ENCODE assay signal across 13 mouse cellular contexts in the genomic region with DNA sequence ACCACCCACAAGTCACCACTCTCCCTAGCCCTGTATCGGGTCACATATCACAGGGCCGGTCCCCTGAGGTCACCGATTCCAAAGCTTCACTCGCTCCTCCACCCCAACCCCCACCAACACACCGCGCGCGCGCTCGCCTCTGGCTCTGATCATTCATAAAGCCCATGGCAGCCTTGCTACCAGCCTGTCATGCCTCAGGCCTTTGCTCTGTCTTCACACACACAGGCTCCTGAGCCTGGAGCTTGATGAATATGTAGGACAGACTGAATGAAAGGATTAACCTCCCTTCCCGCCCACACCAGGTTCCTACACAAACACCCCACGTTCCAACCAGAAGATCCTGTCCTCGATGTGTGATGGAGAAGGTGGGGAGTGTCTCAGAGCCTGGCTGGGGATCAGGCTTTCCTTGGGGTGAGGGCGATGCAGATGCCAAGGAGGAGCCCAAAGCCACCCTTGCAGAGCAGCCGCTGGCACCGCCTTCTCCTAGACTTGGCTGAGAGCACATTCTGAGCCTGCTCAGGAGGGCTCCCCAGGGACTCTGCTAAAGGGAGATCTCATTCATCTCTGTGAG. TPM values are rescaled to one million over a fixed set of nuclear protein-coding genes. Genes with fewer than 3 reads are reported as not detected.
DNase-seq lines count a peak whose midpoint lies in the region; ATAC-seq and TF ChIP-seq lines count a peak whose summit lies in the region.
"Had no signal": no experiment of that assay in that cellular context is flagged by ENCODE, and none has a peak within 500 bp of the region (broad histone marks: within the 10 kb centered on the region; RNA-seq: fewer than 3 reads in every experiment).

No protein-coding gene starts in this region.

- no peak overlapping the region; the same call in 1 of the 2 replicates for H3K9ac ChIP-seq in forebrain, postnatal 0 days
- H3K9ac ChIP-seq in stomach, embryonic 16.5 days (ENCODE audit: low read length) = no peak overlapping the region
- H3K9ac ChIP-seq: heart, embryonic 13.5 days; kidney, embryonic 15.5 days; limb, embryonic 12.5 days had no signal

- no peaks in the 10 kb centered on the region for H3K36me3 ChIP-seq in forebrain, postnatal 0 days (ENCODE audit: insufficient read depth)
- H3K36me3 ChIP-seq in stomach, embryonic 16.5 days (ENCODE audit: control insufficient read depth, insufficient read depth, low read length) = no peaks in the 10 kb centered on the region
- H3K36me3 ChIP-seq: heart, embryonic 13.5 days; limb, embryonic 12.5 days had no signal

- H3K27ac ChIP-seq in forebrain, postnatal 0 days (ENCODE audit: low read depth, low read length) = no peak overlapping the region
- peak overlapping the region; percentile 74; the same call in 1 of the 2 replicates for H3K27ac ChIP-seq in stomach, embryonic 16.5 days (ENCODE audit: low read length)
- H3K27ac ChIP-seq: heart, embryonic 13.5 days; kidney, embryonic 15.5 days; limb, embryonic 12.5 days had no signal

- DNase-seq in layer of hippocampus, adult 11-12 months (ENCODE audit: low spot score) = peak; percentile 13
- no peak for DNase-seq in layer of hippocampus, postnatal 10 days (ENCODE audit: low spot score in 2 of 2)
- DNase-seq in forebrain, postnatal 0 days = peak; percentile 60
- DNase-seq in left cerebral cortex, postnatal 36 days (ENCODE audit: low spot score in 2 of 2) = peak; percentile 46 to 73
- no peak for DNase-seq in yolk sac, embryonic 10.5 days (ENCODE audit: low spot score)
- DNase-seq in cerebellum, adult 9-11 months = no peak
- no peak for DNase-seq in heart, postnatal 36 days
- DNase-seq: lung, postnatal 36 days had no signal

- H3K9me3 ChIP-seq in forebrain, postnatal 0 days (ENCODE audit: low read length) = no peaks in the 10 kb centered on the region
- no peaks in the 10 kb centered on the region for H3K9me3 ChIP-seq in stomach, embryonic 16.5 days (replicated peaks; ENCODE audit: control insufficient read depth, low read length)
- H3K9me3 ChIP-seq: heart, embryonic 13.5 days; kidney, embryonic 15.5 days; limb, embryonic 12.5 days had no signal

- H3K4me3 ChIP-seq in forebrain, postnatal 0 days (ENCODE audit: low read depth, low read length) = no peak overlapping the region
- H3K4me3 ChIP-seq in stomach, embryonic 16.5 days (replicated peaks; ENCODE audit: low read length) = no peak overlapping the region
- H3K4me3 ChIP-seq: heart, embryonic 13.5 days; kidney, embryonic 15.5 days; limb, embryonic 12.5 days had no signal

- peak; percentile 73 for ATAC-seq in forebrain, postnatal 0 days
- ATAC-seq in stomach, embryonic 16.5 days (ENCODE audit: insufficient read depth, low FRiP score) = peak; percentile 31; the same call in 1 of the 2 replicates

- TF ChIP-seq CTCF in forebrain, postnatal 0 days (IDR thresholded peaks at IDR 0.05; ENCODE audit: low read depth) = no peak

- 0 out of 2 replicates have a peak, but pooled peaks cover 4% of the 10 kb centered on the region for H3K4me1 ChIP-seq in forebrain, postnatal 0 days (ENCODE audit: insufficient read depth)
- peaks cover 17% of the 10 kb centered on the region for H3K4me1 ChIP-seq in stomach, embryonic 16.5 days (ENCODE audit: control insufficient read depth, insufficient read depth, low read length)
- H3K4me1 ChIP-seq: heart, embryonic 13.5 days had no signal

- no peaks in the 10 kb centered on the region for H3K27me3 ChIP-seq in forebrain, postnatal 0 days (ENCODE audit: insufficient read depth, low read length)
- no peaks in the 10 kb centered on the region for H3K27me3 ChIP-seq in stomach, embryonic 16.5 days (ENCODE audit: control insufficient read depth, insufficient read depth, low read length)
- H3K27me3 ChIP-seq: kidney, embryonic 15.5 days; limb, embryonic 12.5 days had no signal

- H3K4me2 ChIP-seq in forebrain, postnatal 0 days (ENCODE audit: low read depth) = no peak overlapping the region
- H3K4me2 ChIP-seq in stomach, embryonic 16.5 days (ENCODE audit: low read depth, low read length) = no peak overlapping the region
- H3K4me2 ChIP-seq: heart, embryonic 13.5 days; kidney, embryonic 15.5 days; limb, embryonic 12.5 days had no signal

- intact Hi-C loops in left cerebral cortex, postnatal 36 days (cut with DNase I) = loop anchor here (10.0 kb wide), 1 partner anchor 306 kb away; no protein-coding TSS in a partner anchor
- intact Hi-C loops in heart, postnatal 36 days (cut with DNase I) = no loop called here

- 19% methylated on average over 16 of the region's 16 CpGs for WGBS in forebrain, postnatal 0 days
- WGBS in stomach, embryonic 16.5 days = 51% methylated on average over 16 of the region's 16 CpGs

RNA-seq across cellular contexts. Expression of a gene that starts 16.8 kb away (rescaled TPM):
- total RNA-seq in layer of hippocampus, postnatal 10 days (2021) = 10 to 100 TPM; 79.5 to 85.9 TPM
- total RNA-seq in forebrain, postnatal 0 days (2014; rRNA removed) = 18.5 and 27.4 TPM in 2 replicates
- 15.0 and 21.2 TPM in 2 replicates for polyA plus RNA-seq in forebrain, postnatal 0 days (2015; fragmentation: Nextera tagmentation; extraction: Ambion mirVana)
- 10 to 100 TPM; 44.6 to 57.4 TPM for total RNA-seq in left cerebral cortex, postnatal 36 days (2021)
- 13.7 and 13.8 TPM in 2 replicates for polyA plus RNA-seq in stomach, embryonic 16.5 days (2015; fragmentation: Nextera tagmentation; extraction: Ambion mirVana)
- 1 to 10 TPM; 4.3 to 5.9 TPM for total RNA-seq in heart, postnatal 36 days (2021)
- total RNA-seq: neutrophil, adult 5-6 weeks had no signal

RNA-seq across cellular contexts. Expression of a gene that starts 22.0 kb away (rescaled TPM):
- total RNA-seq in layer of hippocampus, postnatal 10 days (2021) = 10 to 100 TPM; 33.8 to 38.2 TPM
- 20.3 and 22.2 TPM in 2 replicates for total RNA-seq in forebrain, postnatal 0 days (2014; rRNA removed)
- polyA plus RNA-seq in forebrain, postnatal 0 days (2015; fragmentation: Nextera tagmentation; extraction: Ambion mirVana) = 31.8 and 32.1 TPM in 2 replicates
- 10 to 100 TPM; 27.1 to 32.4 TPM for total RNA-seq in left cerebral cortex, postnatal 36 days (2021)
- polyA plus RNA-seq in stomach, embryonic 16.5 days (2015; fragmentation: Nextera tagmentation; extraction: Ambion mirVana) = 56.1 and 57.0 TPM in 2 replicates
- total RNA-seq in heart, postnatal 36 days (2021) = 10 to 100 TPM; 28.2 TPM

RNA-seq across cellular contexts. Expression of a gene that starts 52.2 kb away (rescaled TPM):
- total RNA-seq in layer of hippocampus, postnatal 10 days (2021) = 10 to 100 TPM; 74.4 to 77.1 TPM
- 28.2 and 49.4 TPM in 2 replicates for total RNA-seq in forebrain, postnatal 0 days (2014; rRNA removed)
- 81.3 and 99.7 TPM in 2 replicates for polyA plus RNA-seq in forebrain, postnatal 0 days (2015; fragmentation: Nextera tagmentation; extraction: Ambion mirVana)
- 10 to 100 TPM; 70.3 to 76.8 TPM for total RNA-seq in left cerebral cortex, postnatal 36 days (2021)
- 74.4 and 81.2 TPM in 2 replicates for polyA plus RNA-seq in stomach, embryonic 16.5 days (2015; fragmentation: Nextera tagmentation; extraction: Ambion mirVana)
- 10 to 100 TPM; 33.5 to 35.3 TPM for total RNA-seq in heart, postnatal 36 days (2021)

Comparison
In these comparisons a context has a peak if more than half of its experiments do, and no peak if none do; other contexts are left out.
1. DNase-seq: peak in layer of hippocampus, adult 11-12 months (single experiment), forebrain, postnatal 0 days (single experiment) and left cerebral cortex, postnatal 36 days (2 of 2); none in layer of hippocampus, postnatal 10 days (0 of 2), yolk sac, embryonic 10.5 days (single experiment), cerebellum, adult 9-11 months (single experiment) and heart, postnatal 36 days (0 of 2).